Mouse (Mus musculus): ENCODE data around the gene Hnrnpd. TPM values are rescaled to one million over a fixed set of nuclear protein-coding genes. Genes with fewer than 3 reads are reported as not detected.

Gene Hnrnpd
- total RNA-seq (2021): 10 to 100 TPM; 71.1 to 80.9 TPM

GRCm38 (mm10) chr5:99978699-99979442, at the start of gene Hnrnpd, which contains the start of gene 4930524J08Rik:
Gene Hnrnpd, minus strand, starts transcription at chr5:99978938.
Gene 4930524J08Rik, plus strand, starts transcription at chr5:99979061.
- peak; percentile 90 for DNase-seq (ENCODE audit: low spot score)
- intact Hi-C loops (cut with DNase I): loop anchor here (2.0 to 10.0 kb wide), 2 partner anchors 60 to 446 kb away; partner anchors contain the start of genes Enoph1 and Hnrnpdl

- no peak for DNase-seq (ENCODE audit: low spot score)
- intact Hi-C loops (cut with DNase I): no loop called here
Measured at GRCm38 (mm10) chr5:100024868-100025267, 46.1 kb upstream of the Hnrnpd start.

DNA sequence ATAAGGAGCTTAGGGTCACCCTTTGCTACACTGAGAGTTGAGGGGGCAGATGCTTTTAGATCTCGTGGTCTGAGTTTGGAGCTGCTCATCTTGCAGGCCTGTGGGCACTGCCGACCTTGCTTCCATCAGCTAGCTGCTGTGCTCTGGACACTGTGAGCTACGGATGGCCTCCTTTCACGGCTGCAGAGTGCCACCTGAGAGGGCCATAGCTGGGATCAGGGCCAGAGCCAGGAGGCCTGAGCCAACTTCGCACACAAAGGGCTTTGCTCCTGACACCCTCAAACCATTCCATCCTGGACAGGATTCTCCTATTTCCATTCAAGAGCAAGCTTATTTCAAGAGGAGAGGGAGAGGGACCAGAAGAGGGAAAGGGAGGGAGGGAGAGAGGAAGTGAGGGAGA, 45.7 kb upstream of the Hnrnpd start:
- intact Hi-C loops (cut with DNase I): no loop called here
- DNase-seq (ENCODE audit: low spot score): no peak

GRCm38 (mm10) chr5:100020089-100020488, 41.4 kb upstream of the Hnrnpd start:
- intact Hi-C loops (cut with DNase I): no loop called here

DNA sequence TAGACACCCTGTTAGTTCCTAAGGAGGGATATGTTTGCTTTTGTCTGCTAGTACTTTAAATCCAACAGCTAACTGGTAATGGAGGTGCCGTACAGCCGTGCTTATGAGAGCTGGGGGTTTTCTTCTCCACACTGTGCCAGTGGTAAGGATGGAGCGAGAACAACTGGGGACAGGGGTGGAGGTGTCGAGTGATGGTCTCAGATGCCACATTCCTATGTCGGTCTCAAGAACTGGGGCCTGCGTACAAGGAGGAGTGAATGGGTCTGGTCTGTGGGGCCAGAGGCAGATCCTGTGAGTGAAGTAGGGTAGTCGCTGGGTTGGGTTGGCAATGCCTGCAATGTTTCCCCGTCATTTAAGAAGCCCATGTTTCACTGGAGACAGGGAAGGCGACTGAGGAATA, 33.9 kb upstream of the Hnrnpd start:
- no peak for DNase-seq (ENCODE audit: low spot score)
- intact Hi-C loops (cut with DNase I): no loop called here

More at GRCm38 (mm10) chr5:100020089-100020488, 41.4 kb upstream of the Hnrnpd start:
- DNase-seq (ENCODE audit: low spot score): no peak

DNA sequence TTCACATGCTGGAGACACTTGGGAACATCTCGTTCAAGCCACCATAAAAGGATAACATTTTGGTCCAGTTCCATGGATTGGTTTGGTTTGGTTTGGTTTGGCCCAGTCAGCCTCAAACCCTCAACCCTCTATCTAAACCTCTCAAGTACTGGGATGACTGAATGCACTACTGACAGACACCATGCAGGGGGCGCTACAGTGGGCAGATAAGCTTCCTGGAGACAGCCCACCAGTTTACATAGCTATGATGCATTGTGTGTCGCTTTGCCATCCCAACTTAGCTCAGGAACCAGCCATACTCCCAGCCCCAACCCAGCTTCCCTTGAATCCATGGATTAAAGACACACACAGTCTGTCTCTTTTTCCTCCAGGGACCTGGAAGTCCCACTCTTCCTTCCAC, 29.7 kb upstream of the Hnrnpd start:
- no peak for DNase-seq (ENCODE audit: low spot score)
- intact Hi-C loops (cut with DNase I): no loop called here

GRCm38 (mm10) chr5:100007040-100007375, 28.3 kb upstream of the Hnrnpd start:
- intact Hi-C loops (cut with DNase I): no loop called here
- DNase-seq (ENCODE audit: low spot score): no peak

- intact Hi-C loops (cut with DNase I): no loop called here
- no peak for DNase-seq (ENCODE audit: low spot score)
Measured at GRCm38 (mm10) chr5:100006324-100007039, 27.7 kb upstream of the Hnrnpd start.

DNA sequence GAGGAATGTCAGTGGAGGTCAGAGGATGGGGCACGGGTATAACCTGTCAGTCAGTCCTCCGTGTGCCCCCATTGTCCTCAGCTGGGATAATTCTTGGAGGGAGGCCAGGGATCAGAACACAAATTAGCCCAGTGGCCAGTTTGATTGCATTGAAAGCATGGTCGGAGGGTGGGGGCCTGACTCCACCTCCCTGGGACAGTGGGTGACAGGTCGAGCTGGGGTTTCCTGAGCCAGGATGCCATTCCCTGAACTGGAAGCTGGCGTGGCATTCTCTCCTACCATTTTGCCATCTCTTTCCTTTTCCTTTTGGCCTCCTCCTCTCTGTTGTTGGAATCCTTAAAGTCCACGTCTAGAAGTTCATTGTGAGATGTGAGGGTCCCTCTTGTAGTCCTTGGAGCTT, 27.2 kb upstream of the Hnrnpd start:
- intact Hi-C loops (cut with DNase I): no loop called here
- DNase-seq (ENCODE audit: low spot score): no peak

DNA sequence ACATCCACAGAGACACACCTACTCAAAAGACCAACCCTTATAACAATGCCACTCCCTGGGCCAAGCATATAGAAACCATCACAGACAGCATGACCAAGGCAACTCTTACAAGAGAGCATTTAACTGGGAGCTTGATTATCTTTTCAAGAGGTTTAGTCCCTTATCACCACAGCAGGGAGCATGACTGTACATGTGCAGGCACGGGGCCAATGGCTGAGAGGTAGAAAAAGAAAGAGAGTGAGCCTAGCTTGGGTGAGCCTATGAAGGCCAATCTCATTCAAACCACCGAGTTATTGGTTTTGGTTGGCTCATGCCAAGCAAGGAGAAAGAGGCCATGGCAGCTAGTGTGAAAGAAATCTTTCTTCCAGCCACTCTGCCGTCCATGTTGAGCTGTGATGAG, 26.7 kb upstream of the Hnrnpd start:
- intact Hi-C loops (cut with DNase I): no loop called here
- no peak for DNase-seq (ENCODE audit: low spot score)

DNA sequence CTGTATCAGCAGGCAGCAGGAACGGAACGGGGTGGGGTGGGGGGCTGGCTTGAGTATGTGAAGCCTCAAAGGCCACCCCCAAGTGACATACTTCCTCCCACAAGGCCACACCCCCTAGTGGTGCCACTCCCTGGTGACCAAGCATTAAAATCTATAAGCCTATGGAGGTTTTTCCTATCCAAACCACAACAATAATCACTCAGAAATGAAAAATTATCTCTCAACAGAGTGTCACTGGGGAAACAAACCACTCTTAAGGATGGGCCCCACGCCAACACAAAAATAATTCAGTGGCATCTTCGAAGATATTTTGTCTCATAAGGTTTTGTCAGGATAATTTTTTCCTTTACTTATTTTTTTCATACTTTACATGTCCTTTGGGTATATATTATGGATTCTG, 25.2 kb upstream of the Hnrnpd start:
- DNase-seq (ENCODE audit: low spot score): no peak
- intact Hi-C loops (cut with DNase I): no loop called here

DNA sequence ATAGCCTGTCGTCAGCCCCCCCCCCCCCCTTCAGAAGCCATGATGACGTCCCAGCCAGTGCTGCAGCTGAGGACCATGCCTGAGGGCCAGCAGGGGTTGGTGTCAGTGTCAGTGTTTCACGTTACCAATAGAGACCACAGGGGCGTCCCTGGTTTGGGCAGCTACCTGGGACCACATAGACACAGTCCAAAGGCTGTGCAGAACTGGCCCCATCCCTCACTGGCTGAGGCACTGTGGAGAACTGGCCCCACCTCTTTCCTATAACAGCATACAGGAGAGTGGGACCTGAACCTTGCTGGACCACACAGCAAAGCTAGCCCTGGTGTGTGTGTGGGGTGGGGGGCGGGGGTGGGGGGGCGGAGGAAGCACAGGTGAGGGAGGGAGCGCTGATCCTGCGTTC, 21.8 kb upstream of the Hnrnpd start:
- DNase-seq (ENCODE audit: low spot score): no peak
- intact Hi-C loops (cut with DNase I): no loop called here

GRCm38 (mm10) chr5:100000048-100000447, 21.3 kb upstream of the Hnrnpd start:
- intact Hi-C loops (cut with DNase I): no loop called here

DNA sequence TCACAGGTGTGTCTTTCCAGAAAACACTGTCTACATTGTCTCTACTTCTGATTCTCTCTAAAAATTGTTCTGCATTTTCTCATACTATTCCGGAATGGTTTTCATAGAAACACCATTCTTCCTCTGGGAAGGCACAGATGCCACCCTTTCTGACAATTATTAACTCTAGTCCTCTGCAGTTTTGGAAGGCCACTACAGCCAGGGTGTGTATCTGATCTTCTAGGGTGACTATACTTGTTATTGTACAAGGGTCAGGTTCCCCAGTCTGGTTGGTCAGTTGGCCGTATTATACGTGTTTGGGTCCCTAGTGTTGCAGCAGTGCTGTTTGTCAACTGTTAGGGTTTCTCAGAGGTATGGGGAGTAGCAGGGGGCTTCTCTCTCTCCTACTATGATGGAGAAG, 15.9 kb upstream of the Hnrnpd start:
- no peak for DNase-seq (ENCODE audit: low spot score)
- intact Hi-C loops (cut with DNase I): no loop called here

More at GRCm38 (mm10) chr5:100000048-100000447, 21.3 kb upstream of the Hnrnpd start:
- no peak for DNase-seq (ENCODE audit: low spot score)

GRCm38 (mm10) chr5:99994166-99994565, 15.4 kb upstream of the Hnrnpd start:
- DNase-seq (ENCODE audit: low spot score): no peak
- intact Hi-C loops (cut with DNase I): no loop called here

DNA sequence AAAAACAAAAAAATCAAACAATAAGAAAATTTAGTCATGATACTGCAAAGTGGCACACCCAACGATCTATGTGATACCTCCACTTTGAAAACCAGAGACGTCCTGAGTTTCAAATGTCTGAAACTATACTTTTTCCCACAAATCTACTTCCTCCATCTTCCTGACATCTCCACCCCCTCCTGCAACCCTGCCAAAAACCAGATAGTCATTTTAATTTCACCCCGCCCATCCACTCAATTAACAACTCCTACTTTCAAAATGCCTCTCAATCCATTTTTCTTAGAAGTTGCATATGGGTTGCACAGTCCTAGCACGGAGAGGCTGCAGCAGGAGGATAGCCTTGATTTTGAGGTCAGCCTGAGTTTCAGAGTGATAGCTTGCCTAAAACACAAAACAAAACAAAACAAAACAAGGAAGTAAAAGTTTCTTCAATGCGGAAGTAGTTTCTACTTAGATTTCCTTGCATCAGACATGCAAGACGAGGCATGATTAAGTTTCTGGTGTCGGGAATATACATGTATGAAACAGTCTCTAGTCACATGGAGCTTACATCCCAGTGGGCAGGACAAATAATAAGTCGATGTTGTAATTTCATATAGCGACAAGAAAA, 4.8 kb upstream of the Hnrnpd start:
- no peak for DNase-seq (ENCODE audit: low spot score)
- intact Hi-C loops (cut with DNase I): no loop called here

GRCm38 (mm10) chr5:99977516-99978301, 1.0 kb downstream of the Hnrnpd start:
- peak; percentile 70 for DNase-seq (ENCODE audit: low spot score)
- intact Hi-C loops (cut with DNase I): loop anchor here (2.0 to 10.0 kb wide), 2 partner anchors 61 to 447 kb away; partner anchors contain the start of genes Enoph1 and Hnrnpdl

- intact Hi-C loops (cut with DNase I): loop anchor here (10.0 kb wide), 1 partner anchor 448 kb away; no protein-coding TSS in a partner anchor
- no peak for DNase-seq (ENCODE audit: low spot score)
Measured at GRCm38 (mm10) chr5:99976334-99976955, 2.3 kb downstream of the Hnrnpd start.

DNA sequence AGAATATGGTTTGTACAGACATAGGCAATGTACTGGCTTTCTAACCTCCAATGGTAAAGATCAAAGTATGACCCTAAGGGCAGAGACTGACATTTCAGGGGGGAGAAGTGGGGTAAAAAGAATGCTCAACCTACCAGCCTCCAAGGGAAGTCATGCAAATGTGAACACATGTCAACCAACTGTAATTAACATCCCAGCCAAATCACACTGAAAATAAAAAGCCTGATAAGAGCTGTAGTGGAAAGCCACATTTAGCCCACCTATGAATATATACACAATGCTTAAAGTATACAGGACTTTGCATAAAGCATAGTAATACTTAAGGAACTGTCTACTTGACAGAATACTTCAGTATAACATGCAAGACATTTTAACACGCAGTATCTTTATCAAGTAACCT, 3.0 kb downstream of the Hnrnpd start:
- intact Hi-C loops (cut with DNase I): loop anchor here (10.0 kb wide), 1 partner anchor 449 kb away; no protein-coding TSS in a partner anchor
- DNase-seq (ENCODE audit: low spot score): no peak
